Mouse (Mus musculus): ENCODE data around the gene Sh2b1. TPM values are rescaled to one million over a fixed set of nuclear protein-coding genes. Genes with fewer than 3 reads are reported as not detected.
"Not testable (repeated sequence)": the region's sequence is repeated elsewhere in the genome, so short reads cannot be mapped to it uniquely, and the experiment has no call there.

Gene Sh2b1
- polyA plus RNA-seq, 1 experiment from 2014 or later = 69.4 TPM

DNA sequence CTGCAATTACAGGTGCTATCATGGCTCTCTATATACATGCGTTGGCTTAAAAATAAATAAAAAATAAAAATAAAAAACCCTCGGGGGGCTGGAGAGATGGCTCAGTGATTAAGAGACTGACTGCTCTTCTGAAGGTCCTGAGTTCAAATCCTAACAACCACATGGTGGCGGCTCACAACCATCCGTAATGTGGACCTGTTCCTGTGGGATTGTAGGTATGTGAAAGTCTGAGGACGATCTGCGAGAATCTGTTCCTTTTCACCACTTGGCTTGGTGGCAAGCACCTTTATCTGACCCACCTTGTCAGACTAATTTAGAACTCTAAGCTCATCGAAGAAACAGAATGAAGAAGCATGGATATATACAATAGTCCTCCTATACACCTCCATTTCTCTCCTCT lies 24.2 kb upstream of the Sh2b1 start:
- Histone ChIP-seq H3K9ac (replicated peaks) (no peak overlapping the region), H3K4me1 (peaks cover 29% of the 10 kb centered on the region), H3K36me3 (peaks cover 68% of the 10 kb centered on the region), H3K27me3 (replicated peaks) (no peaks in the 10 kb centered on the region), H3K27ac (replicated peaks) (no peak overlapping the region), H3K4me3 (replicated peaks) (no peak overlapping the region), H3K9me3 (replicated peaks) (no peaks in the 10 kb centered on the region), H3K4me2 (no peak overlapping the region)
- 93% methylated on average over 7 of the region's 7 CpGs for WGBS
- ATAC-seq (ENCODE audit: low FRiP score) = no peak

- Histone ChIP-seq H3K9me3 (replicated peaks) (no peaks in the 10 kb centered on the region), H3K9ac (replicated peaks) (no peak overlapping the region), H3K27me3 (replicated peaks) (no peaks in the 10 kb centered on the region), H3K4me3 (replicated peaks) (no peak overlapping the region), H3K4me2 (no peak overlapping the region), H3K27ac (replicated peaks) (no peak overlapping the region), H3K36me3 (peaks cover 82% of the 10 kb centered on the region), H3K4me1 (peaks cover 23% of the 10 kb centered on the region)
- no peak for ATAC-seq (ENCODE audit: low FRiP score)
- WGBS = 81% methylated on average over 12 of the region's 12 CpGs
Observed at GRCm38 (mm10) chr7:126497966-126498365, 22.7 kb upstream of the Sh2b1 start.

- H3K4me1 ChIP-seq = peaks cover 20% of the 10 kb centered on the region
- no peak overlapping the region for H3K27ac ChIP-seq (replicated peaks)
- no peak overlapping the region for H3K4me2 ChIP-seq
- WGBS = 91% methylated on average over 5 of the region's 5 CpGs
- H3K27me3 ChIP-seq (replicated peaks) = no peaks in the 10 kb centered on the region
- H3K4me3 ChIP-seq (replicated peaks) = no peak overlapping the region
- ATAC-seq (ENCODE audit: low FRiP score) = no peak
- no peaks in the 10 kb centered on the region for H3K9me3 ChIP-seq (replicated peaks)
- H3K9ac ChIP-seq (replicated peaks) = no peak overlapping the region
- H3K36me3 ChIP-seq = peaks cover 95% of the 10 kb centered on the region
Observed at GRCm38 (mm10) chr7:126496475-126496874, 21.3 kb upstream of the Sh2b1 start.

GRCm38 (mm10) chr7:126494120-126494519 lies 18.9 kb upstream of the Sh2b1 start:
- Histone ChIP-seq H3K4me1 (no peaks in the 10 kb centered on the region), H3K9me3 (replicated peaks) (no peaks in the 10 kb centered on the region), H3K27ac (replicated peaks) (no peak overlapping the region), H3K9ac (replicated peaks) (no peak overlapping the region), H3K4me2 (no peak overlapping the region), H3K4me3 (replicated peaks) (no peak overlapping the region), H3K36me3 (peaks cover 95% of the 10 kb centered on the region), H3K27me3 (replicated peaks) (no peaks in the 10 kb centered on the region)
- ATAC-seq (ENCODE audit: low FRiP score) = no peak
- over 99% methylated on average over 6 of the region's 6 CpGs for WGBS

DNA sequence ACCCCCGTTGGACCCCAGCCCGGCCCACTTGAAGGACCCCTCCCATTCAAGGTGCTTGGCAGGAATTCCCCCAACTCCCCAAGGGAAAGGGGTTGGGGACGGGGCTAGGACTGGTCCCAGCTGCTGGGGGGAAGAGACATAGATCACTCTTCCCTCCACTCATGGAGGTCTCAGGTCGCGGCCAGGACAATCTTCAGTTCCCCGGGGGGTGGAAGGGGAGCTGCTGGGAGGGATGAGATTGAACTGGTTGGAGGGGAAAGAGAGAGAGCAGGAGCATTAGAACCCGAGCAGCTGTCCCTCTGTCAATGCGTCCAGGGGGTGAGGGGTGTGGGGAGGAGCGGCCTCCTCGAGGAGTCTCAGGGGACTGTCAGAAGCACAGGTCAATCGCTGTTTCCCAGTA lies 16.7 kb upstream of the Sh2b1 start:
- Histone ChIP-seq H3K4me2 (no peak overlapping the region), H3K27me3 (replicated peaks) (no peaks in the 10 kb centered on the region), H3K9me3 (replicated peaks) (no peaks in the 10 kb centered on the region), H3K9ac (replicated peaks) (no peak overlapping the region), H3K4me3 (replicated peaks) (no peak overlapping the region), H3K27ac (replicated peaks) (no peak overlapping the region), H3K4me1 (peaks cover 11% of the 10 kb centered on the region), H3K36me3 (peaks cover 76% of the 10 kb centered on the region)
- ATAC-seq (ENCODE audit: low FRiP score) = no peak
- 43% methylated on average over 11 of the region's 11 CpGs for WGBS

DNA sequence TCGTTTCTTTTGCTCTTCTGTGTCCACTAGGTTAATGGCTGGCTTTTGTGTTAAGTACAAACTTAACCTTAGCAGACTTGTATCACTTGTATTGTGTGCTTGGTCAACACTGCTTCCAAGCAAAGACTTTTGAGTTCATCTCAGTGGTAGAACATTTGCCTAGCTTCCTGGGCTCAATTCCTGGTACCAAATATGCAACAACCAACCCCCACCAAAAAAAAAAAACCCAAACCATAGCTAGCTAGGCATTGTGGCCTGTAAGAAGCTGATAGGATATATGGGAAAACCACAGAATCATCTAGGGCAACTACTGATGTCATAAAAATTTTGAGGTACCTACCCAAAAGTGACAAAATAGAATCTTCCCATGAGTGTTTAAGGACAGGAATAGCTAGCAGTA lies 15.8 kb upstream of the Sh2b1 start:
- H3K4me3 ChIP-seq (replicated peaks) = no peak overlapping the region
- peaks cover 67% of the 10 kb centered on the region for H3K36me3 ChIP-seq
- H3K9ac ChIP-seq (replicated peaks) = no peak overlapping the region
- 73% methylated on average over 1 of the region's 1 CpGs for WGBS
- H3K4me1 ChIP-seq = peaks cover 14% of the 10 kb centered on the region
- H3K27ac ChIP-seq (replicated peaks) = no peak overlapping the region
- no peaks in the 10 kb centered on the region for H3K27me3 ChIP-seq (replicated peaks)
- no peak overlapping the region for H3K4me2 ChIP-seq
- no peak for ATAC-seq (ENCODE audit: low FRiP score)
- H3K9me3 ChIP-seq (replicated peaks) = no peaks in the 10 kb centered on the region

- H3K9me3 ChIP-seq (replicated peaks); H3K27me3 ChIP-seq (replicated peaks); ATAC-seq (ENCODE audit: low FRiP score): not testable (repeated sequence)
- 18% methylated on average over 25 of the region's 25 CpGs for WGBS
- H3K36me3 ChIP-seq = peaks cover 35% of the 10 kb centered on the region
- H3K4me2 ChIP-seq = peak overlapping the region; percentile 95
- peak overlapping the region; percentile 73 for H3K9ac ChIP-seq (replicated peaks)
- peaks cover 16% of the 10 kb centered on the region for H3K4me1 ChIP-seq
- H3K27ac ChIP-seq (replicated peaks) = peak overlapping the region; percentile 77
- H3K4me3 ChIP-seq (replicated peaks) = peak overlapping the region; percentile 71
Observed at GRCm38 (mm10) chr7:126487617-126488385, 12.6 kb upstream of the Sh2b1 start.

DNA sequence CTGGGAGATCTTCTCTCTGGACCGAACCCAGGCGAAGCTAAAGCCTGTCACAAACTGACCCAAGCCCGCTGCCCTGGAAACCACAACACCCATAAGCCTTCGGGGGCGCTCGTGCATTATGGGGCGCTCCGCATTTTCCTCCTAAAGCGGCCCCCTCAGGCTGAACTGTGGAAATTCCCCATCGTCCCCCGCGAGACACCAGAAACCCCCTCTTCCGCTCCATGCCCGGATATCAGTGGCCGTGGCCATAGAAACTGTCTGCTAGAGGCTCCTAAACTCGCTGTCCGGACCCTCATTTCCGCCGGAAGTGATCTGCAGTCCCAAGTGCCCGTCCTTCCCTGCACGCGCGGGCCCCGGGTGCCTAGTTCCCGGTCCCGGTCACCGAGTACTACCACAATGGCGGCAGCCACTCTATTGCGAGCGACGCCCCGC lies 11.8 kb upstream of the Sh2b1 start, which contains the start of gene Tufm:
Gene Tufm, plus strand, starts transcription at position 310 of the 432 bp plus-strand sequence.
- H3K4me3 ChIP-seq (replicated peaks) = peak within 1 kb of the TSS; percentile 71
- H3K4me2 ChIP-seq = peak within 1 kb of the TSS; percentile 95
- under 1% methylated on average over 32 of the region's 32 CpGs for WGBS
- peak within 1 kb of the TSS; percentile 83 for H3K27ac ChIP-seq (replicated peaks)
- H3K36me3 ChIP-seq = peaks cover 27% of the 10 kb centered on the region
- peak; percentile 91 for ATAC-seq (ENCODE audit: low FRiP score)
- no peaks in the 10 kb centered on the region for H3K9me3 ChIP-seq (replicated peaks)
- peak within 1 kb of the TSS; percentile 73 for H3K9ac ChIP-seq (replicated peaks)
- H3K27me3 ChIP-seq (replicated peaks) = no peaks in the 10 kb centered on the region
- peaks cover 22% of the 10 kb centered on the region for H3K4me1 ChIP-seq

- Histone ChIP-seq H3K4me3 (replicated peaks) (peak overlapping the region; percentile 35), H3K4me2 (peak overlapping the region; percentile 72), H3K27ac (replicated peaks) (peak overlapping the region; percentile 71), H3K36me3 (no peaks in the 10 kb centered on the region), H3K9me3 (replicated peaks) (no peaks in the 10 kb centered on the region), H3K9ac (replicated peaks) (peak overlapping the region; percentile 51), H3K4me1 (peaks cover 11% of the 10 kb centered on the region), H3K27me3 (replicated peaks) (no peaks in the 10 kb centered on the region; the same call in 1 of the 2 replicates)
- WGBS = under 1% methylated on average over 23 of the region's 23 CpGs
- peak; percentile 39; the same call in 1 of the 2 replicates for ATAC-seq (ENCODE audit: low FRiP score)
Observed at GRCm38 (mm10) chr7:126482392-126482871, 7.2 kb upstream of the Sh2b1 start.

GRCm38 (mm10) chr7:126481699-126482098 lies 6.5 kb upstream of the Sh2b1 start:
- Histone ChIP-seq H3K27ac (replicated peaks) (no peak overlapping the region), H3K9ac (replicated peaks) (no peak overlapping the region), H3K4me3 (replicated peaks) (no peak overlapping the region), H3K4me2 (no peak overlapping the region), H3K4me1 (peaks cover 10% of the 10 kb centered on the region), H3K36me3 (no peaks in the 10 kb centered on the region), H3K27me3 (replicated peaks) (no peaks in the 10 kb centered on the region; the same call in 1 of the 2 replicates), H3K9me3 (replicated peaks) (no peaks in the 10 kb centered on the region)
- WGBS = 26% methylated on average over 5 of the region's 5 CpGs
- no peak for ATAC-seq (ENCODE audit: low FRiP score)

- Histone ChIP-seq H3K4me1 (peaks cover 35% of the 10 kb centered on the region), H3K4me2 (peak overlapping the region; percentile 95), H3K9me3 (replicated peaks) (no peaks in the 10 kb centered on the region), H3K27ac (replicated peaks) (peak overlapping the region; percentile 94), H3K4me3 (replicated peaks) (peak overlapping the region; percentile 87), H3K9ac (replicated peaks) (peak overlapping the region; percentile 98), H3K36me3 (peaks cover 32% of the 10 kb centered on the region), H3K27me3 (replicated peaks) (no peaks in the 10 kb centered on the region)
- peak; percentile 4; the same call in 1 of the 2 replicates for ATAC-seq (ENCODE audit: low FRiP score)
- under 1% methylated on average over 18 of the region's 27 CpGs for WGBS
Observed at GRCm38 (mm10) chr7:126474486-126474955, 703 bp downstream of the Sh2b1 start.

Measured in neural tube, embryonic 15.5 days (tissue).